Mouse (Mus musculus): ENCODE measurements around the gene Vmn2r80. TPM values are rescaled to one million over a fixed set of nuclear protein-coding genes. Genes with fewer than 3 reads are reported as not detected.
"Not testable (repeated sequence)": the region's sequence is repeated elsewhere in the genome, so short reads cannot be mapped to it uniquely, and the experiment has no call there.

Gene Vmn2r80
- not detected in 2 replicates for polyA plus RNA-seq (2015; fragmentation: Nextera tagmentation; extraction: Ambion mirVana)

- not testable (repeated sequence) for H3K4me1 ChIP-seq; H3K27me3 ChIP-seq; H3K4me3 ChIP-seq; ATAC-seq (ENCODE audit: insufficient number of reproducible peaks, insufficient read depth, low FRiP score, low TSS enrichment, low read depth); H3K4me2 ChIP-seq; H3K9ac ChIP-seq; H3K36me3 ChIP-seq; H3K9me3 ChIP-seq; H3K27ac ChIP-seq
- WGBS, result 66% methylated on average over 4 of the region's 4 CpGs
These were observed at the start of gene Vmn2r80 for GRCm38 (mm10) chr10:79148469-79148868. TSS of gene Vmn2r80 (plus strand) at chr10:79148769.

- Histone ChIP-seq H3K4me2 (no peak overlapping the region), H3K9ac (0 out of 2 replicates have a peak overlapping the region, but pooled peaks have one; percentile 27), H3K27ac (peak overlapping the region; percentile 73), H3K36me3 (no peaks in the 10 kb centered on the region), H3K4me3 (no peak overlapping the region), H3K4me1 (peaks cover 13% of the 10 kb centered on the region), H3K27me3 (no peaks in the 10 kb centered on the region), H3K9me3 (no peaks in the 10 kb centered on the region)
- ATAC-seq (ENCODE audit: insufficient number of reproducible peaks, insufficient read depth, low FRiP score, low TSS enrichment, low read depth), result no peak
- WGBS, result 49% methylated on average over 8 of the region's 8 CpGs
These were observed 42.0 kb upstream of the Vmn2r80 start for GRCm38 (mm10) chr10:79106325-79107282.

- no peak overlapping the region for H3K4me3 ChIP-seq
- ATAC-seq (ENCODE audit: insufficient number of reproducible peaks, insufficient read depth, low FRiP score, low TSS enrichment, low read depth), result no peak
- no peak overlapping the region for H3K27ac ChIP-seq
- peaks cover 13% of the 10 kb centered on the region for H3K4me1 ChIP-seq
- no peak overlapping the region for H3K9ac ChIP-seq
- H3K36me3 ChIP-seq, result no peaks in the 10 kb centered on the region
- no peaks in the 10 kb centered on the region for H3K9me3 ChIP-seq
- no peak overlapping the region for H3K4me2 ChIP-seq
- 70% methylated on average over 2 of the region's 2 CpGs for WGBS
- H3K27me3 ChIP-seq, result no peaks in the 10 kb centered on the region
These were observed 41.0 kb upstream of the Vmn2r80 start for GRCm38 (mm10) chr10:79107531-79107930.

GRCm38 (mm10) chr10:79109156-79109555 is 39.4 kb upstream of the Vmn2r80 start:
- Histone ChIP-seq H3K4me2 (no peak overlapping the region), H3K36me3 (no peaks in the 10 kb centered on the region), H3K4me1 (peaks cover 13% of the 10 kb centered on the region), H3K27ac (no peak overlapping the region), H3K27me3 (no peaks in the 10 kb centered on the region), H3K9me3 (no peaks in the 10 kb centered on the region), H3K4me3 (no peak overlapping the region), H3K9ac (no peak overlapping the region)
- ATAC-seq (ENCODE audit: insufficient number of reproducible peaks, insufficient read depth, low FRiP score, low TSS enrichment, low read depth), result no peak
- WGBS, result 81% methylated on average over 1 of the region's 1 CpGs

- WGBS, result 79% methylated on average over 5 of the region's 5 CpGs
These were observed 38.1 kb upstream of the Vmn2r80 start for GRCm38 (mm10) chr10:79110482-79110881.

GRCm38 (mm10) chr10:79115085-79115484 is 33.5 kb upstream of the Vmn2r80 start:
- peaks cover 3% of the 10 kb centered on the region; the same call in 1 of the 2 replicates for H3K4me1 ChIP-seq
- no peaks in the 10 kb centered on the region for H3K36me3 ChIP-seq
- no peak overlapping the region for H3K4me3 ChIP-seq
- no peak overlapping the region for H3K27ac ChIP-seq
- no peak overlapping the region for H3K9ac ChIP-seq
- H3K4me2 ChIP-seq, result no peak overlapping the region
- no peaks in the 10 kb centered on the region for H3K9me3 ChIP-seq
- no peak for ATAC-seq (ENCODE audit: insufficient number of reproducible peaks, insufficient read depth, low FRiP score, low TSS enrichment, low read depth)
- 67% methylated on average over 1 of the region's 1 CpGs for WGBS
- H3K27me3 ChIP-seq, result no peaks in the 10 kb centered on the region

More at GRCm38 (mm10) chr10:79110482-79110881, 38.1 kb upstream of the Vmn2r80 start:
- Histone ChIP-seq H3K9ac (no peak overlapping the region), H3K36me3 (no peaks in the 10 kb centered on the region), H3K9me3 (no peaks in the 10 kb centered on the region), H3K4me3 (no peak overlapping the region), H3K27ac (no peak overlapping the region), H3K4me1 (peaks cover 13% of the 10 kb centered on the region), H3K4me2 (no peak overlapping the region), H3K27me3 (no peaks in the 10 kb centered on the region)
- ATAC-seq (ENCODE audit: insufficient number of reproducible peaks, insufficient read depth, low FRiP score, low TSS enrichment, low read depth), result no peak

- no peak overlapping the region for H3K9ac ChIP-seq
- no peak overlapping the region for H3K4me2 ChIP-seq
- ATAC-seq (ENCODE audit: insufficient number of reproducible peaks, insufficient read depth, low FRiP score, low TSS enrichment, low read depth), result no peak
- H3K4me1 ChIP-seq, result peaks cover 3% of the 10 kb centered on the region; the same call in 1 of the 2 replicates
- 36% methylated on average over 4 of the region's 4 CpGs for WGBS
- no peaks in the 10 kb centered on the region for H3K36me3 ChIP-seq
- H3K4me3 ChIP-seq, result no peak overlapping the region
- no peaks in the 10 kb centered on the region for H3K9me3 ChIP-seq
- H3K27ac ChIP-seq, result 0 out of 2 replicates have a peak overlapping the region, but pooled peaks have one; percentile 22
- no peaks in the 10 kb centered on the region for H3K27me3 ChIP-seq
These were observed 32.3 kb upstream of the Vmn2r80 start for GRCm38 (mm10) chr10:79116125-79116849.

GRCm38 (mm10) chr10:79151602-79152001 is 3.0 kb downstream of the Vmn2r80 start:
- Histone ChIP-seq H3K27ac (no peak overlapping the region), H3K4me3 (no peak overlapping the region), H3K36me3 (no peaks in the 10 kb centered on the region), H3K27me3 (no peaks in the 10 kb centered on the region), H3K9ac (no peak overlapping the region), H3K4me1 (no peaks in the 10 kb centered on the region), H3K9me3 (no peaks in the 10 kb centered on the region), H3K4me2 (no peak overlapping the region)
- no peak for ATAC-seq (ENCODE audit: insufficient number of reproducible peaks, insufficient read depth, low FRiP score, low TSS enrichment, low read depth)

- H3K9me3 ChIP-seq; H3K4me2 ChIP-seq; H3K27ac ChIP-seq; ATAC-seq (ENCODE audit: insufficient number of reproducible peaks, insufficient read depth, low FRiP score, low TSS enrichment, low read depth); H3K27me3 ChIP-seq; H3K4me3 ChIP-seq; H3K4me1 ChIP-seq; H3K36me3 ChIP-seq; H3K9ac ChIP-seq: not testable (repeated sequence)
- 80% methylated on average over 1 of the region's 1 CpGs for WGBS
These were observed 51.4 kb downstream of the Vmn2r80 start for GRCm38 (mm10) chr10:79199973-79200372.

GRCm38 (mm10) chr10:79220432-79220831 is 71.9 kb downstream of the Vmn2r80 start:
- Histone ChIP-seq H3K9ac (no peak overlapping the region), H3K4me1 (no peaks in the 10 kb centered on the region), H3K4me2 (no peak overlapping the region), H3K9me3 (no peaks in the 10 kb centered on the region), H3K27me3 (no peaks in the 10 kb centered on the region), H3K36me3 (no peaks in the 10 kb centered on the region), H3K27ac (no peak overlapping the region), H3K4me3 (no peak overlapping the region)
- no peak for ATAC-seq (ENCODE audit: insufficient number of reproducible peaks, insufficient read depth, low FRiP score, low TSS enrichment, low read depth)

- no peak overlapping the region for H3K4me2 ChIP-seq
- H3K27me3 ChIP-seq, result no peaks in the 10 kb centered on the region
- H3K4me1 ChIP-seq, result no peaks in the 10 kb centered on the region
- no peak overlapping the region for H3K4me3 ChIP-seq
- no peaks in the 10 kb centered on the region for H3K9me3 ChIP-seq
- no peak overlapping the region for H3K27ac ChIP-seq
- no peaks in the 10 kb centered on the region for H3K36me3 ChIP-seq
- ATAC-seq (ENCODE audit: insufficient number of reproducible peaks, insufficient read depth, low FRiP score, low TSS enrichment, low read depth), result no peak
- H3K9ac ChIP-seq, result no peak overlapping the region
These were observed 73.0 kb downstream of the Vmn2r80 start for GRCm38 (mm10) chr10:79221606-79222005.

Data from embryonic facial prominence, embryonic 13.5 days (tissue).